Mouse (Mus musculus): ENCODE data around the gene Gpr89. TPM values are rescaled to one million over a fixed set of nuclear protein-coding genes. Genes with fewer than 3 reads are reported as not detected.

The Gpr89 gene
- total and polyA plus RNA-seq, 2 experiments from 2014 or later: 23.2 to 34.1 TPM

- TF ChIP-seq CTCF (IDR thresholded peaks at IDR 0.05): no peak
- H3K4me1 ChIP-seq (ENCODE audit: insufficient read depth, low read length): no peaks in the 10 kb centered on the region
- no peaks in the 10 kb centered on the region for H3K9me3 ChIP-seq (ENCODE audit: low read length)
- no peak for DNase-seq (ENCODE audit: low spot score)
- ATAC-seq (ENCODE audit: low FRiP score): no peak; the same call in 1 of the 2 replicates
- H3K27ac ChIP-seq (ENCODE audit: low read depth, low read length): no peak overlapping the region
- 16% methylated on average over 5 of the region's 5 CpGs for WGBS
- H3K4me2 ChIP-seq (ENCODE audit: low read depth, low read length, poor library complexity, severe bottlenecking): no peak overlapping the region
- no peaks in the 10 kb centered on the region for H3K27me3 ChIP-seq (ENCODE audit: insufficient read depth, low read length)
- H3K4me3 ChIP-seq (ENCODE audit: low read depth, low read length): no peak overlapping the region
- H3K9ac ChIP-seq (replicated peaks; ENCODE audit: low read length, poor library complexity, severe bottlenecking): no peak overlapping the region
- H3K36me3 ChIP-seq (ENCODE audit: insufficient read depth, low read length): no peaks in the 10 kb centered on the region
Measured at GRCm38 (mm10) chr3:96931261-96931681, 26.1 kb upstream of the Gpr89 start.

- H3K9me3 ChIP-seq (ENCODE audit: low read length): no peaks in the 10 kb centered on the region
- H3K27ac ChIP-seq (ENCODE audit: low read depth, low read length): no peak within 1 kb of the TSS
- no peaks in the 10 kb centered on the region for H3K4me1 ChIP-seq (ENCODE audit: insufficient read depth, low read length)
- H3K27me3 ChIP-seq (ENCODE audit: insufficient read depth, low read length): no peaks in the 10 kb centered on the region
- no peak within 1 kb of the TSS for H3K9ac ChIP-seq (replicated peaks; ENCODE audit: low read length, poor library complexity, severe bottlenecking)
- ATAC-seq (ENCODE audit: low FRiP score) (no peak), DNase-seq (ENCODE audit: low spot score) (no peak)
- no peaks in the 10 kb centered on the region for H3K36me3 ChIP-seq (ENCODE audit: insufficient read depth, low read length)
- no peak within 1 kb of the TSS for H3K4me3 ChIP-seq (ENCODE audit: low read depth, low read length)
- no peak within 1 kb of the TSS for H3K4me2 ChIP-seq (ENCODE audit: low read depth, low read length, poor library complexity, severe bottlenecking)
- TF ChIP-seq CTCF (IDR thresholded peaks at IDR 0.05): no peak
- 64% methylated on average over 6 of the region's 6 CpGs for WGBS
Measured at GRCm38 (mm10) chr3:96925920-96926319, 20.8 kb upstream of the Gpr89 start, which contains the start of gene Gja8. Gene Gja8, minus strand, starts transcription at chr3:96926020.

GRCm38 (mm10) chr3:96924631-96925030, 19.5 kb upstream of the Gpr89 start:
- 81% methylated on average over 4 of the region's 4 CpGs for WGBS
- no peak for DNase-seq (ENCODE audit: low spot score)
- no peaks in the 10 kb centered on the region for H3K9me3 ChIP-seq (ENCODE audit: low read length)
- TF ChIP-seq CTCF (IDR thresholded peaks at IDR 0.05): no peak
- no peak overlapping the region for H3K9ac ChIP-seq (replicated peaks; ENCODE audit: low read length, poor library complexity, severe bottlenecking)
- no peaks in the 10 kb centered on the region for H3K4me1 ChIP-seq (ENCODE audit: insufficient read depth, low read length)
- ATAC-seq (ENCODE audit: low FRiP score): no peak
- no peaks in the 10 kb centered on the region for H3K27me3 ChIP-seq (ENCODE audit: insufficient read depth, low read length)
- H3K4me2 ChIP-seq (ENCODE audit: low read depth, low read length, poor library complexity, severe bottlenecking): no peak overlapping the region
- H3K27ac ChIP-seq (ENCODE audit: low read depth, low read length): no peak overlapping the region
- H3K36me3 ChIP-seq (ENCODE audit: insufficient read depth, low read length): no peaks in the 10 kb centered on the region
- no peak overlapping the region for H3K4me3 ChIP-seq (ENCODE audit: low read depth, low read length)

- no peaks in the 10 kb centered on the region for H3K4me1 ChIP-seq (ENCODE audit: insufficient read depth, low read length)
- no peak overlapping the region for H3K4me2 ChIP-seq (ENCODE audit: low read depth, low read length, poor library complexity, severe bottlenecking)
- H3K9me3 ChIP-seq (ENCODE audit: low read length): no peaks in the 10 kb centered on the region
- H3K9ac ChIP-seq (replicated peaks; ENCODE audit: low read length, poor library complexity, severe bottlenecking): no peak overlapping the region
- no peak overlapping the region for H3K27ac ChIP-seq (ENCODE audit: low read depth, low read length)
- H3K4me3 ChIP-seq (ENCODE audit: low read depth, low read length): no peak overlapping the region
- no peaks in the 10 kb centered on the region for H3K36me3 ChIP-seq (ENCODE audit: insufficient read depth, low read length)
- 77% methylated on average over 7 of the region's 7 CpGs for WGBS
- DNase-seq (ENCODE audit: low spot score) (no peak), ATAC-seq (ENCODE audit: low FRiP score) (no peak)
- no peaks in the 10 kb centered on the region for H3K27me3 ChIP-seq (ENCODE audit: insufficient read depth, low read length)
- TF ChIP-seq CTCF (IDR thresholded peaks at IDR 0.05): no peak
Measured at GRCm38 (mm10) chr3:96920991-96921390, 15.8 kb upstream of the Gpr89 start.

- ATAC-seq (ENCODE audit: low FRiP score): no peak
- peak overlapping the region; percentile 67 for H3K4me2 ChIP-seq (ENCODE audit: low read depth, low read length, poor library complexity, severe bottlenecking)
- no peak for DNase-seq (ENCODE audit: low spot score)
- 44% methylated on average over 9 of the region's 9 CpGs for WGBS
- no peak overlapping the region for H3K27ac ChIP-seq (ENCODE audit: low read depth, low read length)
- H3K9ac ChIP-seq (replicated peaks; ENCODE audit: low read length, poor library complexity, severe bottlenecking): peak overlapping the region; percentile 37; the same call in 1 of the 2 replicates
- peaks cover 5% of the 10 kb centered on the region; the same call in 1 of the 2 replicates for H3K27me3 ChIP-seq (ENCODE audit: insufficient read depth, low read length)
- no peaks in the 10 kb centered on the region for H3K9me3 ChIP-seq (ENCODE audit: low read length)
- TF ChIP-seq CTCF (IDR thresholded peaks at IDR 0.05): no peak
- peak overlapping the region; percentile 76 for H3K4me3 ChIP-seq (ENCODE audit: low read depth, low read length)
- no peaks in the 10 kb centered on the region for H3K4me1 ChIP-seq (ENCODE audit: insufficient read depth, low read length)
- no peaks in the 10 kb centered on the region for H3K36me3 ChIP-seq (ENCODE audit: insufficient read depth, low read length)
Measured at GRCm38 (mm10) chr3:96905592-96905991, 446 bp upstream of the Gpr89 start.

- H3K27ac ChIP-seq (ENCODE audit: low read depth, low read length): peak within 1 kb of the TSS; percentile 72
Measured at GRCm38 (mm10) chr3:96904393-96904792, 753 bp downstream of the Gpr89 start, which contains the start of gene Gja5. Gene Gja5, plus strand, starts transcription at chr3:96904693.

More at GRCm38 (mm10) chr3:96904393-96904792, 753 bp downstream of the Gpr89 start, which contains the start of gene Gja5:
- ATAC-seq (ENCODE audit: low FRiP score): peak; percentile 4; the same call in 1 of the 2 replicates
- H3K4me2 ChIP-seq (ENCODE audit: low read depth, low read length, poor library complexity, severe bottlenecking): peak within 1 kb of the TSS; percentile 67
- no peaks in the 10 kb centered on the region for H3K36me3 ChIP-seq (ENCODE audit: insufficient read depth, low read length)
- H3K27me3 ChIP-seq (ENCODE audit: insufficient read depth, low read length): peaks cover 5% of the 10 kb centered on the region; the same call in 1 of the 2 replicates
- no peak for DNase-seq (ENCODE audit: low spot score)
- no peaks in the 10 kb centered on the region for H3K4me1 ChIP-seq (ENCODE audit: insufficient read depth, low read length)
- peak within 1 kb of the TSS; percentile 93 for H3K9ac ChIP-seq (replicated peaks; ENCODE audit: low read length, poor library complexity, severe bottlenecking)
- H3K4me3 ChIP-seq (ENCODE audit: low read depth, low read length): peak within 1 kb of the TSS; percentile 76
- no peak for TF ChIP-seq CTCF (IDR thresholded peaks at IDR 0.05)
- H3K9me3 ChIP-seq (ENCODE audit: low read length): no peaks in the 10 kb centered on the region
- WGBS: 12% methylated on average over 14 of the region's 14 CpGs

Data from midbrain, postnatal 0 days (tissue).